Mouse (Mus musculus) liver, adult 2 months (tissue): ENCODE data around the gene Nkx2-5. TPM values are rescaled to one million over a fixed set of nuclear protein-coding genes. Genes with fewer than 3 reads are reported as not detected.

Experiments used
- DNase-seq: peaks from one replicate; pipeline ENCODE4 v3.0.0-alpha.2; 2011; ENCODE audit warnings: low read depth, low spot score; ENCODE audit errors: extremely low read depth
- H3K27ac ChIP-seq: fragments of 200-500 bp; replicated peaks from 2 replicates; pipeline ENCODE4 v1.5.1; 2012; ENCODE audit warnings: low read depth, mild to moderate bottlenecking, control low read depth, inconsistent platforms, low read length; ENCODE audit not compliant: insufficient read depth
- H3K27me3 ChIP-seq: fragments of 200-500 bp; 2 replicates; pipeline ENCODE4 v1.6.1; 2012; ENCODE audit warnings: mild to moderate bottlenecking, moderate library complexity, low read length, inconsistent platforms; ENCODE audit not compliant: control insufficient read depth, insufficient read depth
- H3K36me3 ChIP-seq: fragments of 200-500 bp; 2 replicates; pipeline ENCODE4 v1.6.1; 2012; ENCODE audit warnings: low read length, inconsistent platforms; ENCODE audit not compliant: control insufficient read depth, insufficient read depth
- H3K4me1 ChIP-seq: fragments of 200-500 bp; 2 replicates; pipeline ENCODE4 v1.6.1; 2011; ENCODE audit warnings: low read length; ENCODE audit not compliant: control insufficient read depth, insufficient read depth
- H3K4me3 ChIP-seq: fragments of 200-500 bp; 2 replicates; pipeline ENCODE4 v1.5.1; 2011; ENCODE audit warnings: low read depth, mild to moderate bottlenecking, control low read depth, low read length, moderate library complexity; ENCODE audit not compliant: insufficient read depth
- H3K79me2 ChIP-seq: fragments of 200-500 bp; 2 replicates; pipeline ENCODE4 v1.6.1; 2012; ENCODE audit warnings: inconsistent platforms, mild to moderate bottlenecking, low read length, moderate library complexity; ENCODE audit not compliant: control insufficient read depth, insufficient read depth
- H3K9ac ChIP-seq: fragments of 200-500 bp; 2 replicates; pipeline ENCODE4 v1.6.1; 2012; ENCODE audit warnings: low read depth, mild to moderate bottlenecking, control low read depth, inconsistent platforms, low read length
- CTCF ChIP-seq: fragments of 200-500 bp; IDR thresholded peaks from 2 replicates; pipeline ENCODE4 v1.5.1; 2011; ENCODE audit warnings: low read depth, low read length, control low read depth
- POLR2A ChIP-seq: fragments of 200-500 bp; IDR thresholded peaks from 2 replicates; pipeline ENCODE4 v1.6.1; 2011; ENCODE audit warnings: low read length, control low read depth; ENCODE audit not compliant: insufficient read depth; ENCODE audit errors: extremely low read depth
- WGBS: fragments of 180-500 bp; shearing (Covaris S2); methylation state at CpG from one replicate; pipeline ENCODE4 v1.1.7; 2018; 5-methylcytosine and 5-hydroxymethylcytosine counted together
- polyA plus RNA-seq: library from polyadenylated mRNA; depleted of rRNA; stranded (reverse); fragments of >200 nt; gene quantifications from 2 replicates; pipeline ENCODE4 v1.2.3, GENCODE M21; 2012; rRNA removed
- total RNA-seq: library from RNA; depleted of rRNA; stranded (reverse); fragments of >200 nt; gene quantifications from 2 replicates; pipeline ENCODE4 v1.2.3, GENCODE M21; 2014; rRNA removed

Gene Nkx2-5
- total and polyA plus RNA-seq, 2 experiments = not detected

GRCm38 (mm10) chr17:26792096-26792495 lies 52.7 kb downstream of the Nkx2-5 start:
- no peak overlapping the region for H3K9ac ChIP-seq
- no peak overlapping the region for H3K27ac ChIP-seq
- 90% methylated on average over 15 of the region's 15 CpGs for WGBS
- peaks cover 28% of the 10 kb centered on the region for H3K36me3 ChIP-seq
- no peak for DNase-seq
- no peaks in the 10 kb centered on the region for H3K27me3 ChIP-seq
- H3K4me1 ChIP-seq = no peaks in the 10 kb centered on the region
- no peak overlapping the region for H3K4me3 ChIP-seq
- TF ChIP-seq POLR2A = no peak
- no peak for TF ChIP-seq CTCF
- H3K79me2 ChIP-seq = no peaks in the 10 kb centered on the region

DNA sequence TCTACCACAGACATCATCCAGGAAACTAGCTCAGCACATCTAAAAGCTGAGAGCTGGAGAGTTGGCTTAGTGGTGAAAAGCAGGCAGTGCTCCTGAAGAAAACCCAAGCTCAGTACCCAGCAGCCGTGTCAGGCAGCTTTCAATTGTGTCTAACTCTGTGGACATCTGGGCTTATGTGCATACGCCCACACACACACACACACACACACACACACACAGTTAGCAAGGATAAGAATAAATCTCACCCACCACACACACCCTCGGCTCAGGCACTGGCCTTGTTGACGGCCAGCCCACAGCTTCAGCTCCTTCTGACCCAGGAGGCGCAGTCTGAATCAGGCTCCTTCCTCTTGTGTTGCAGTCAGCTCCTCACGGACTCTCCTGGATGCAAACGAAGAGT lies 53.2 kb downstream of the Nkx2-5 start:
- no peak overlapping the region for H3K27ac ChIP-seq
- H3K36me3 ChIP-seq = peaks cover 31% of the 10 kb centered on the region

GRCm38 (mm10) chr17:26790269-26791214 lies 54.3 kb downstream of the Nkx2-5 start:
- Histone ChIP-seq H3K27me3 (no peaks in the 10 kb centered on the region), H3K27ac (no peak overlapping the region), H3K9ac (no peak overlapping the region), H3K36me3 (peaks cover 33% of the 10 kb centered on the region), H3K4me1 (no peaks in the 10 kb centered on the region), H3K4me3 (no peak overlapping the region), H3K79me2 (no peaks in the 10 kb centered on the region)
- TF ChIP-seq CTCF (no peak), POLR2A (no peak)
- 94% methylated on average over 11 of the region's 11 CpGs for WGBS
- no peak for DNase-seq

More for the DNA sequence above, 53.2 kb downstream of the Nkx2-5 start:
- TF ChIP-seq CTCF = no peak
- no peak for TF ChIP-seq POLR2A
- no peak overlapping the region for H3K9ac ChIP-seq
- no peaks in the 10 kb centered on the region for H3K4me1 ChIP-seq
- no peaks in the 10 kb centered on the region for H3K27me3 ChIP-seq
- H3K79me2 ChIP-seq = no peaks in the 10 kb centered on the region
- DNase-seq = no peak
- 85% methylated on average over 7 of the region's 7 CpGs for WGBS
- H3K4me3 ChIP-seq = no peak overlapping the region

DNA sequence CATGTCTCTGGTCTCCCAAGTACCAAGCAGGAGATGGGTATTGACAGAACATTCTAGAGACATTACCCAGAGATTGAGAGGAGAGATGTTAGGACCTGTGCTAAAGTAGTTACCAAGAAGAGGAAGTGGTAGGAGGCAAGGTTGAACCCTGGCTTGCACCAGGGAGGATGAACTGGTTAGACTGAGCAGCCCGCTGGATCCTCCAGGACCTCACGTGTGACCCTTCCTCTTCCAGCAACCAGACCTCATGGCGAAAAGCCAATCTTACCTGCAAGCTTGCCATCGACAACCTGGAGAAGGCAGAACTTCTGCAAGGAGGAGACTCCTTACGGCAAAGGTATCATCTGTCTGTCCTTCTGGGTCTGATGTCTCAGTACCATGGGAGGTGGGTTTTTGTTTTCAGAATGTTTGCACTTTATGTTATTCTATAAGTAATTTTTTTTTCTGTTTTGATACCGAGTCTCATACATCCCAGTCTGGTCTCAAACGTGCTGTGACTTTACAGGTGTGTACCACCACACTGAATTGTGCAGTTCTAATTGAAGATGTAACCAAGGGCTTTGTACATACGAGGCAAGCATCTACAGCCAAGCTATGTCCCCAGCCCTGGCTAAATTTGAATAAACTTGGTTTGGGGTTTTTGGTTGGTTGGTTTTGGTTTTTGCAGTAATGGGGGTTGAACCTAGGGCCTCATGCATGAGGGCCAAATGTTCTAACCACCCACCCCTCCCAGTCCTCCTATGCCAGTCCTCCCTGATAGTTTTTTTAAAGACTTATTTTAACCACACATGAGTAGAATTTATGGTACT lies 55.1 kb downstream of the Nkx2-5 start:
- no peak for DNase-seq

DNA sequence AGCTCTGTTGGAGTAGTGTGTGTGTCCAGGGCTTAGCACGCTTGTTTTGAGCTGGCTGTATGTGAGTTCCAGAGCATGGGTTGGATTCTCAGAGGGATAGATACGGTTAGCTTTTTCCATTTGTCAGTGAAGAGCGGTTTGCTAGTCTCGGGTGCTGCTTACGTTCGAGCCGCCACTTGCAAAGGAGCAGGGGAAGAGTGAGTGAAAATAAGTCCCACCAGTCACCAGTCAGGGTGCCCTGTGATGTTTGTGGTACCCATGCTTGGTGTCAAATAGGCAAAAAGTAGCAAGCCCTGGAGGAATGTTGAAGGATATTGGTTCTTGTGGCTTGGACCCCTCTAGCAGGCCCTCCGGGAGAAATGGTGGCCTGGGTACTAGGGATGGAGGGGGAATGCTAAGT lies 55.8 kb downstream of the Nkx2-5 start:
- Histone ChIP-seq H3K79me2 (no peaks in the 10 kb centered on the region), H3K4me1 (no peaks in the 10 kb centered on the region), H3K9ac (no peak overlapping the region), H3K27me3 (no peaks in the 10 kb centered on the region), H3K36me3 (peaks cover 39% of the 10 kb centered on the region), H3K4me3 (no peak overlapping the region), H3K27ac (no peak overlapping the region)
- TF ChIP-seq POLR2A = no peak
- no peak for TF ChIP-seq CTCF
- DNase-seq = no peak
- WGBS = 97% methylated on average over 8 of the region's 8 CpGs

More for the DNA sequence above, 55.1 kb downstream of the Nkx2-5 start:
- Histone ChIP-seq H3K36me3 (peaks cover 36% of the 10 kb centered on the region), H3K27ac (no peak overlapping the region), H3K27me3 (no peaks in the 10 kb centered on the region), H3K79me2 (no peaks in the 10 kb centered on the region), H3K9ac (no peak overlapping the region), H3K4me3 (no peak overlapping the region), H3K4me1 (no peaks in the 10 kb centered on the region)
- TF ChIP-seq CTCF (no peak), POLR2A (no peak)
- WGBS = 90% methylated on average over 8 of the region's 8 CpGs

Other genes starting within 250 kb of the Nkx2-5 start
- gene Atp6v0e, start 181.8 kb downstream of the Nkx2-5 start, total RNA-seq = 104 and 108 TPM in 2 replicates
- gene Atp6v0e, start 181.8 kb downstream of the Nkx2-5 start, polyA plus RNA-seq = 122 and 131 TPM in 2 replicates
- gene Crebrf, start 129.4 kb downstream of the Nkx2-5 start, total RNA-seq = 28.2 and 37.0 TPM in 2 replicates
- gene Crebrf, start 129.4 kb downstream of the Nkx2-5 start, polyA plus RNA-seq = 1.4 and 1.5 TPM in 2 replicates
- 22.8 and 25.2 TPM in 2 replicates for gene Bnip1, start 63.9 kb downstream of the Nkx2-5 start, total RNA-seq
- 17.5 and 18.4 TPM in 2 replicates for gene Bnip1, start 63.9 kb downstream of the Nkx2-5 start, polyA plus RNA-seq
- 0.47 and 0.55 TPM in 2 replicates for gene Kifc5b, start 72.1 kb upstream of the Nkx2-5 start, total RNA-seq
- 0.45 and 0.50 TPM in 2 replicates for gene Kifc5b, start 72.1 kb upstream of the Nkx2-5 start, polyA plus RNA-seq
- 4.2 and 5.6 TPM in 2 replicates for gene Phf1, start 88.0 kb upstream of the Nkx2-5 start, total RNA-seq
- 22.0 and 35.0 TPM in 2 replicates for gene Phf1, start 88.0 kb upstream of the Nkx2-5 start, polyA plus RNA-seq
- gene Cuta, start 94.6 kb upstream of the Nkx2-5 start, total RNA-seq = 19.6 and 21.4 TPM in 2 replicates
- gene Cuta, start 94.6 kb upstream of the Nkx2-5 start, polyA plus RNA-seq = 126 and 129 TPM in 2 replicates
- gene Syngap1, start 96.2 kb upstream of the Nkx2-5 start, total RNA-seq = 0.92 and 0.94 TPM in 2 replicates
- gene Syngap1, start 96.2 kb upstream of the Nkx2-5 start, polyA plus RNA-seq = 1.3 and 2.3 TPM in 2 replicates
- gene Zbtb9, start 128.2 kb upstream of the Nkx2-5 start, total RNA-seq = 3.3 and 4.1 TPM in 2 replicates
- 3.6 and 4.6 TPM in 2 replicates for gene Zbtb9, start 128.2 kb upstream of the Nkx2-5 start, polyA plus RNA-seq
- 5.1 and 5.6 TPM in 2 replicates for gene Bak1, start 184.0 kb upstream of the Nkx2-5 start, total RNA-seq
- gene Bak1, start 184.0 kb upstream of the Nkx2-5 start, polyA plus RNA-seq = 21.6 and 23.1 TPM in 2 replicates
- 1.1 and 1.5 TPM in 2 replicates for gene Itpr3, start 212.3 kb upstream of the Nkx2-5 start, total RNA-seq
- gene Itpr3, start 212.3 kb upstream of the Nkx2-5 start, polyA plus RNA-seq = 0.76 and 1.0 TPM in 2 replicates